Mouse (Mus musculus) inflammation-experienced regulatory T-cells, adult 6 months (primary cell): ENCODE measurements at regions not wholly inside any gene's neighbourhood (a gene's known extent, or its start where the extent isn't known, plus 50 kb on each side); places are given as distances from the start of the nearest gene placed in this dataset.

ENCODE experiments used
- ATAC-seq: one replicate; pipeline ENCODE4 v1.8.0; 2017

DNA sequence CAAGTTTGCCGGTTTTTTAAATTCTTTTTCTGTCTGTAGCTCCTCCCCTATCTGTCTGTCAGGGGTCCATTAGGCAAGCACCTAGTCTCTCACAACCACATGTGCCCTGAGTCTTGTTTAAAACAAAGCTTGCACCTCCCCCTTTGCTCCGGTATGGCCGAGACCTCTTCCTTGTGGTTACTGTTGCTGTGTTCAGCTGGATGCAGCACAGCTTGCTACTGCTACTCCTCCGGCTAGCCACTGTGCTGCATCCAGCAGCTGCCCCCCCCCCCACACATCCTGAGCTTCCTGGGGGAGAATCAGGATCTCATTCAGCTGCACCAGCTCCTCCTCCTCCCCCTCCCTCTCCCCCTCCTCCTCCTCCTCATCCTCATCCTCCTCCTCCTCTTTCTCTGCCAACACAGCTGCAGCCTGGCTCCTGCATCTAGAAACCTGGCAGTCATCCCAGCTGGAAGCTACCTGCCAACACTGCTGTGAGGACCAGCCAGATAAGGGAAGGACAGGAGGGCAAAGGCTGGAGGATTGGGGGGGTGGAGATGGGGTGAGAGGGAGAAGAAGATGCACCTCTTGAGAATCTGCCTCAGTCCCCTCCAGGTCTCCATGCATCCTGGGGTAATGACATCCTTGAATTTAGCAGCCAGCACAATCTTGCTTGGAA lies 114.8 kb upstream of the Tmem260 start:
- ATAC-seq: no peak

- ATAC-seq: no peak
Observed at GRCm38 (mm10) chr14:48331623-48332000, 114.3 kb upstream of the Tmem260 start.

GRCm38 (mm10) chr14:48332193-48332592 lies 113.7 kb upstream of the Tmem260 start:
- ATAC-seq: no peak

GRCm38 (mm10) chr14:48332660-48333059 lies 113.3 kb upstream of the Tmem260 start:
- ATAC-seq: no peak

DNA sequence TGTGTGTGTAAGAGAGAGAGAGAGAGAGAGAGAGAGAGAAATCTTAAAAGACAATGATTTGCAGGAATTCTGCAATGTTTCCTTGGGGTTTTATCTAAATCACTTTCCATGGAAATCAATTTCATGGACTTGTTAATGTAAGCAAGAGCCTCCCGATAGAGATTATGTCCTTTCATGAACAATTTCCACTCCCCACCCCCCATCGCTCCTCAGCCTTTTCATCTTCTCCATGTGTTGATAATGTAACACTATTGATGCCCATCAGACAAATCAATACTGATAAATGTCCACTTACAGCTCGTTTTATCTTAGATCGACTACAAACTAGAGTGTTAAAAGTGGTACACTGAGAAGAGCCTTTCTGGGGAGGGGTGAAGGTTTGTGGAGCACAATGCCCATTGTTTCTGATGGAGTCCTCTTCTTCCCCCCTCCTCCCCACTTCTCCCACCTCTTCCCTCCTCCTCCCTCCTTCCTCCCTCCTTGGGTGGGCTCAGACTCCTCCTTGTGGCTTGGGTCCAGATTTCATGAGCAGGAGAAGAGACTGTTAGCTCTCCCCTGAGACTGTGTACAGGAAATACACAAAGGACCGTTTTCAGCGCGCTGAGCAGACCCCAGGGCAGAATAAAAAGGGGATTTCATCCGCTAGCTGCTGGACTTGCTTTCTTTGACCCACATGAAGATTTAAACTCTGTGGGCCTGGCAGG lies 111.7 kb upstream of the Tmem260 start:
- no peak for ATAC-seq

- ATAC-seq: no peak
Observed at GRCm38 (mm10) chr14:48339434-48339833, 106.5 kb upstream of the Tmem260 start.

- no peak for ATAC-seq
Observed at GRCm38 (mm10) chr14:48342944-48343343, 103.0 kb upstream of the Tmem260 start.

GRCm38 (mm10) chr14:48345956-48346355 lies 100.0 kb upstream of the Tmem260 start:
- ATAC-seq: no peak

GRCm38 (mm10) chr14:48349392-48350044 lies 96.4 kb upstream of the Tmem260 start:
- ATAC-seq: no peak

- no peak for ATAC-seq
Observed at GRCm38 (mm10) chr14:48351652-48352051, 94.3 kb upstream of the Tmem260 start.

DNA sequence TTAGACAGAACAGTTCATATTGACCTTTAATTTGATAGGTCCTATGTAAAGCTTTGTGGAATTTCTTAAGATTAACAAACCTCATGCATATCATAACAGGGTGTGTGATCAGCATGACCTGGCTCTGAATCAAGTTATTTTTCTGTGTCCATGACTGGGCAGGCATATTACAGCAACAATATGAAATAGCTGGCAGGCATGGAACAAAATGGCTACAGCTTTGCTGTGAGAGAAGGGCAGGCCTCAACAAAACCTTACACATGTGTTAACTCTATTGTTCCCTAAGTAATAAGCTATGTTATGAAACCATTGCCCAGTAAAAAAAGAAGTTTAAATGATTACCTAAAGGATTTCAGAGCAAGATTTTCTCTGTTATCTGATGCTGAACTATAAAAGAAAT lies 93.1 kb upstream of the Tmem260 start:
- ATAC-seq: no peak

DNA sequence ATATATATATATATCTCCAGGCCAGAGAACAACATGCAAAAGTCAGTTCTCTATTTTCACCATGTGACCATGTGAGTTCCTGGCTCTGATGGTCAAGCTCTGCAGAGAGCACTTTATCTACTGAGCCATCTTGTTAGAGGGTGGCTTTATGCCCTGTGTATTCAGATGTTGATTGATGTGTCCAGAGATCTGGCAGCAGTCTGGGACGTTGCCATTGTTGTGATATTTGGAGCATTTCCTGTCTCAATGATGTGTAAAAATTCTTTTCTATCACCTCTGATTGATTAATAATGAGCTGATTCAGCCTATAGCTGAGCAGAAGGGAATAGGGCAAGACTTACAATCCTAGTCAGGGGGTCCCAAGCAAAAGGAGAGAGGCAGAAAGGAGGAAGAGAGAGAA lies 91.7 kb upstream of the Tmem260 start:
- no peak for ATAC-seq

DNA sequence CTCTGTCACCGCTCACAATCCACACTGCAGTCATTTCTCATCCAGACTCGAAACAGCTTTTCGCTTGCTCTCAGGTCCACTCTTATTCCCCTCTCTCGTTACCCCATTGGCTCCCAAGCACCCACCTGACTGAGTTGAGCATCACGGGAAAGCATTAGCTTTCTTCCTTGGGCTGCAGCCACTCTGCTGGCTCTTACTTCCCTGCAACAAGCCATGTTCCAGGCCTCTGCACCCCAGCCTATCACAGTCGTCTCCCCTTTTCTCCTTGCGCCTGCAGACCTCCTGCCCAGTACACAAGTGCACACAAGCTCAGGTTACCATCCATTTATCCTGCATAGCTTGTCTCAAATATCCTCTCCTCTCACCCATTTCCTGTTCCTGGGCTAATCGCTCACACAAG lies 88.5 kb upstream of the Tmem260 start:
- no peak for ATAC-seq

DNA sequence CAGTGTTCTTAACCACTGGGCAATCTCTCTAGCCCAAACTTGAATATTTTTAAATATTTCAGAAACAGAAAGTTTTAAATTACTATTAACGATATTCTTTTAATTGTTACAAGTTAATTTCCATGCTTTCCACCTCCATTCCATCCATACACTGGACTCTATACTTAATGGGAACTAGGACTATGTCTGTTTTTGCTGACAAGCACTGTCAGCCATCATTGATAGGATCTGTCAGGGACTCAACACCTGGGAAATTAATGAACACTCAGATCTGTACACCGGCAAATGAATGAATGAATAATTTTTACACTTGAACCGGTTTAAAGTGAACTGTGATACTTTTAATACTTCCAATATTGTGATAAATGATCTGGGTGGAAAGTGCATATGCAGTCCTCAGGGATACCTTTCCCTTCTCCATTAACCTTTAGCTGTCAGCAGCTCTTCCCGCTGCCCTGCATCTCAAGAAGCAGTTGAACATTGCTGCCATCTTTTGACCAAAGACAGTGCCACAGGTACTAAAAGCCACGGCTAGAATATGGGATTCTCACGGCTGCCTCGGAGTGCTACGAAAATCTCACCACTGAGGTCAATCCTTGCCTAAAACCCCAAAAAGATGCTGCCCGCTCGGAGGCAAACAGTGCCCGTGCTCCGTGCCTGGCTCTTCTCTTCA lies 87.3 kb upstream of the Tmem260 start:
- ATAC-seq: no peak

- ATAC-seq: no peak
Observed at GRCm38 (mm10) chr14:48361820-48362219, 84.1 kb upstream of the Tmem260 start.

DNA sequence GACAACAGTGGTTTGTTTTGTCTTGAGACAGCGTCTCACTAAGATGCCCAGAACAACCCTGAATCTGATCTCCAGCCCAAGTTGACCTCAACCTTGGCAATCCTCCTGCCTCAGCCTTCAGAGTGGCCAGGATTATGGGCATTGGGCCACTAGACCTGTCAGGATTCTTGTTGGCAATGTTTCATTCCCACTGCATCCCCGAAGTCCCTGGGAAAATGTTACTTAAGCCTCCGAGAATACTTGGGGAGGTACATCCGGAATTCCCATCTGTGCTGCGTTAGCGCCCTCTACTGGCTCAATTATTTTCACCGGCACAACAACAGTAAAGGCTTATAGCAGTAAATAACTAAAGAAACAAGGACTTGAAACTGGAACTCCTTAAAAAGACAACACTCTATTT lies 78.9 kb upstream of the Tmem260 start:
- ATAC-seq: no peak

DNA sequence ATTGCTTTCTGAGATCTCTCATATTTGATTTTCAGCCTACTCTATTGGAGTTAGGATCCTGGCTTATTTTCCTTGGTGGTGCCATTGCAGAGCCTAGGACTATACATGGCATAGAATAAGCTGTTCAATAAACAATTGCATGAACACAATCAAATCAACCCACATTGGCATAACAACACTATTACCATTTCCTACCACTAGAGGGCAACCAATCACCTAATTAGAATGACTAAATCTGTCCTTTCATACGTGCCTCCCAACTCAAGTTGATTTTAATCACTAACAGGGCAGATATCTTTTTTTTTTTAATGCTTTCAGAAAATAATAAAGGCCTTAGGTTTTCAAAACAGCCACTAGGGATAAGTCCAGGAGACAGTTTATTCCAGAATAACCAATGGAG lies 75.6 kb upstream of the Tmem260 start:
- peak; percentile 46 for ATAC-seq

DNA sequence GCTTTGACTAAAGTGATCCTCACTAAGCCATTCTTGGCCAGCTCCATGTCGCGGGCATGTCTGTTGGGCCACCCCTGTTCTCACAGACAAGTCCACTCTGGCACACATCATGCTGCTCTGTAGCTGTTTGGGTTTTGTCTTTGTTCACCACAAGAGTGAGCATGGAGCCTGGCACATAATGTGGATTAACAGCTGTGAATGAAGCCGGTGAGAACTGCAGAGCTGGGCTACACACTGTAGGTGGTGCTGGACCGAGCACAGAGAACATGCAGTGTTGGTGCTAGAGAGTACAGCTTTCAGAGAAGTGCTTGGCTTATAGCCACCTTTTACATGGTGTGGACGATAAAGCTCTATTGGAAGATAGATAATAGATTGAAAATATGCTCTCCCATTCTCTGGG lies 74.2 kb upstream of the Tmem260 start:
- ATAC-seq: no peak

DNA sequence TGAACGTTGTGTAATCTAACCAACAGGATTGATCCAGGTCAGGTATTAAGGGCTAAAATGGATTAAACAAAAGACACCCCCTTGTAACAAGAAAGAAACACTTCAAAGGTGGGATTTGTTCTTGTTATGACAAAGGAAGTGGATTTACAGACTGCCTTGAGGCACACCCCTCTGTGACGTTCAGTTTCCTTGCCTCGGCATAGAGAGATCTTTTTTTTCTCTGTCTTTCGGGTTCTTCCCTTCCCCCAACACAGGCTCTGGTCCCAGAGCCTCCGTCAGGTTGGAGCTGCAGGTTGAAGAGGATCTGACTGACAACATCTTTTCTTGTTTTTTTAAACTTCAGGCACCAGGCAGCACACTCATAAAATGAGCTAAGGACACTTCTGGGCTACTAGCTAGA lies 69.8 kb upstream of the Tmem260 start:
- peak; percentile 58 for ATAC-seq
